Mouse (Mus musculus) liver, embryonic 16.5 days (tissue): ENCODE measurements around the gene Nfe2l1. TPM values are rescaled to one million over a fixed set of nuclear protein-coding genes. Genes with fewer than 3 reads are reported as not detected.

Source experiments
- ATAC-seq: fragments of 200-750 bp; cut with Nextera tagmentation; 2 replicates; pipeline ENCODE4 v1.8.0; 2017; ENCODE audit warnings: low read depth, mild to moderate bottlenecking, moderate number of reproducible peaks, moderate library complexity
- H3K27ac ChIP-seq: fragments of 300-500 bp; sonication (generic); 2 replicates; pipeline ENCODE4 v1.5.1; 2014; ENCODE audit warnings: mild to moderate bottlenecking, low read length
- H3K27me3 ChIP-seq: fragments of 300-500 bp; sonication (generic); 2 replicates; pipeline ENCODE4 v1.6.1; 2014; ENCODE audit warnings: low read depth, low read length, mixed read lengths; ENCODE audit not compliant: control insufficient read depth, insufficient read depth
- H3K36me3 ChIP-seq: fragments of 300-500 bp; sonication (generic); 2 replicates; pipeline ENCODE4 v1.6.1; 2014; ENCODE audit warnings: mild to moderate bottlenecking; ENCODE audit not compliant: control insufficient read depth, insufficient read depth
- H3K4me1 ChIP-seq: fragments of 300-500 bp; sonication (generic); 2 replicates; pipeline ENCODE4 v1.6.1; 2014; ENCODE audit warnings: low read depth, low read length, mixed read lengths; ENCODE audit not compliant: control insufficient read depth
- H3K4me2 ChIP-seq: fragments of 300-500 bp; sonication (generic); 2 replicates; pipeline ENCODE4 v1.6.1; 2014; ENCODE audit warnings: low read depth, low read length, mixed read lengths
- H3K4me3 ChIP-seq: fragments of 300-500 bp; sonication (generic); 2 replicates; pipeline ENCODE4 v1.5.1; 2014; ENCODE audit warnings: low read depth, mild to moderate bottlenecking, low read length
- H3K9ac ChIP-seq: fragments of 300-500 bp; sonication (generic); 2 replicates; pipeline ENCODE4 v1.6.1; 2014; ENCODE audit warnings: low read depth, low read length
- H3K9me3 ChIP-seq: fragments of 300-500 bp; sonication (generic); replicated peaks from 2 replicates; pipeline ENCODE4 v1.6.1; 2016; ENCODE audit warnings: low read length; ENCODE audit not compliant: control insufficient read depth
- WGBS: fragments of 180-500 bp; shearing (Covaris S2); extraction: QIAGEN DNeasy Blood & Tissue Kit; methylation state at CpG from one replicate; pipeline ENCODE4 v1.1.7; 2014; ENCODE audit not compliant: insufficient replicate concordance; 5-methylcytosine and 5-hydroxymethylcytosine counted together
- polyA plus RNA-seq: library from polyadenylated mRNA; unstranded; fragments of >200 nt; fragmentation: Nextera tagmentation; extraction: Ambion mirVana; gene quantifications from 2 replicates; pipeline ENCODE4 v1.2.1, GENCODE M21; 2015

The Nfe2l1 gene
- polyA plus RNA-seq, result 19.7 and 20.1 TPM in 2 replicates

DNA sequence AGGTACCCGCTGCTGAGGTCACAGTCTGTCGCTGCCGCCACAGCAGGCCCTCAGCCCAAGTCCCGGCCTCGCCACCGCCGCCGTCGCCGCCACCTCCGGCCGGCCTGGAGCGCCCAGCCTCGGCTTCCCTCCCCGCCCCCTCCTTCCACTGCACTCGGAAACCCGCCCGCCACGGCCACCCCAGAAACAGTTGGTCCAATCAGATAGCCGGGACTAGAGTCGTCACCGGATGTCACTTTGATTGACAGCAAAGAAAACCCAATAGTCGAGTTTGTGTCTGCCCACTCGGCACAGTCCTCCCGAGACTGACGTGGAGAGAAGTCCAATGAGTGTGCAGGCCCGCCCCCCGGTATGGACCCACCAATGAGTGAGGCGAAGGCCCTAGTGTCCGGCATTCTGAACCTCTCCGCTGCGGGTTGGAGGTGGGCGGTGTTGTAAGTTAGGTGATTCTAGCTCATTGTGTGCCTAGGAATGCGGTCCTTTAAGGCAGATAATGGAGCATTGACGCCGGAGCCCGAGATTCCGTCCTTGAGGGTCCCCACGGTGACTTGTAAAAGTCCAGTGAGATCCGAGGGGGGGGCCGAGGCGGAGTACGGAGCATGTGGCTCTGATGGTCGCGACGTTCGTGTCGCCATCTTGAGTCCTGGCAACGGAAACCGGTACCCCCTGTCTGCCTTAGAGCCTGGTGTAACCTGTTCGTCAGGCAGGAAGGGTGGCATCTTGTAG lies at the start of gene Nfe2l1:
Nfe2l1 (minus strand) TSS at position 156 of the 726 bp plus-strand sequence.
- peaks cover 44% of the 10 kb centered on the region for H3K4me1 ChIP-seq
- peak within 1 kb of the TSS; percentile 97 for H3K9ac ChIP-seq
- H3K27me3 ChIP-seq, result no peaks in the 10 kb centered on the region
- H3K4me3 ChIP-seq, result peak within 1 kb of the TSS; percentile 99
- H3K9me3 ChIP-seq, result no peaks in the 10 kb centered on the region
- peaks cover 5% of the 10 kb centered on the region for H3K36me3 ChIP-seq
- ATAC-seq, result peak; percentile 96
- under 1% methylated on average over 51 of the region's 51 CpGs for WGBS
- H3K27ac ChIP-seq, result peak within 1 kb of the TSS; percentile 99
- H3K4me2 ChIP-seq, result peak within 1 kb of the TSS; percentile 84

GRCm38 (mm10) chr11:96879359-96879758 lies 49.6 kb upstream of the Nfe2l1 start:
- H3K27ac ChIP-seq, result no peak overlapping the region
- WGBS, result 19% methylated on average over 7 of the region's 7 CpGs
- H3K4me2 ChIP-seq, result no peak overlapping the region
- no peaks in the 10 kb centered on the region for H3K36me3 ChIP-seq
- no peak for ATAC-seq
- no peaks in the 10 kb centered on the region for H3K9me3 ChIP-seq
- H3K4me3 ChIP-seq, result no peak overlapping the region
- H3K27me3 ChIP-seq, result peaks cover 33% of the 10 kb centered on the region
- H3K9ac ChIP-seq, result no peak overlapping the region
- H3K4me1 ChIP-seq, result peaks cover 3% of the 10 kb centered on the region

DNA sequence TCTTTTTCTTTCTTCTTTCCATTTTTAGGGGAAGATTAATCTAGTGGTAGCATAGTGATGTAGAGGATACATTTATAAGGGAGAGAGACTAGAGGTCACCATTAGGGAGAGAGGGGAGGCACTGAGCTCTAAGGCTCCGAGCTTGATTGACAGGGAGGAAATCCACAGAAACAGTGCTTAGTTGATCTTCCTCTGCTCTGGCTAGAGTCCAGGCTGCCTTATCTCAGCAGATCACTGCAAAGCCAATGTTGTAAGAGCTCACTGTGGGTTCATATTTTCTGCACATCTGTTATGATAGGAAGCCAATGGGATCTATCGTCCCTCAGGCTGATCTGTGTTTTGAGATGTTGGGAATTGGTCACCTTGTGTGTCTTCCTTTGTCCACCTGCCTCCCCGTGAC lies 48.9 kb upstream of the Nfe2l1 start:
- ATAC-seq, result peak; percentile 30; the same call in 1 of the 2 replicates
- 6% methylated on average over 3 of the region's 3 CpGs for WGBS
- Histone ChIP-seq H3K4me2 (no peak overlapping the region), H3K36me3 (no peaks in the 10 kb centered on the region), H3K9ac (no peak overlapping the region), H3K4me1 (peaks cover 3% of the 10 kb centered on the region), H3K9me3 (no peaks in the 10 kb centered on the region), H3K27ac (no peak overlapping the region), H3K27me3 (peaks cover 39% of the 10 kb centered on the region), H3K4me3 (no peak overlapping the region)

GRCm38 (mm10) chr11:96877071-96877470 lies 47.3 kb upstream of the Nfe2l1 start:
- H3K4me3 ChIP-seq, result no peak overlapping the region
- 32% methylated on average over 4 of the region's 4 CpGs for WGBS
- peaks cover 56% of the 10 kb centered on the region for H3K27me3 ChIP-seq
- no peak overlapping the region for H3K27ac ChIP-seq
- ATAC-seq, result no peak
- H3K36me3 ChIP-seq, result no peaks in the 10 kb centered on the region
- no peak overlapping the region for H3K4me2 ChIP-seq
- no peaks in the 10 kb centered on the region for H3K9me3 ChIP-seq
- no peak overlapping the region for H3K9ac ChIP-seq
- peaks cover 3% of the 10 kb centered on the region for H3K4me1 ChIP-seq

- H3K9ac ChIP-seq, result no peak overlapping the region
- H3K4me3 ChIP-seq, result no peak overlapping the region
- peaks cover 56% of the 10 kb centered on the region for H3K27me3 ChIP-seq
- H3K36me3 ChIP-seq, result no peaks in the 10 kb centered on the region
- H3K4me1 ChIP-seq, result peaks cover 3% of the 10 kb centered on the region
- no peaks in the 10 kb centered on the region for H3K9me3 ChIP-seq
- no peak for ATAC-seq
- H3K4me2 ChIP-seq, result no peak overlapping the region
- no peak overlapping the region for H3K27ac ChIP-seq
- 25% methylated on average over 13 of the region's 13 CpGs for WGBS
Observed at GRCm38 (mm10) chr11:96876300-96877040, 46.7 kb upstream of the Nfe2l1 start.

- no peaks in the 10 kb centered on the region for H3K9me3 ChIP-seq
- ATAC-seq, result no peak
- 0 out of 2 replicates have a peak overlapping the region, but pooled peaks have one; percentile 20 for H3K4me3 ChIP-seq
- H3K36me3 ChIP-seq, result no peaks in the 10 kb centered on the region
- no peak overlapping the region for H3K27ac ChIP-seq
- peak overlapping the region; percentile 43; the same call in 1 of the 2 replicates for H3K4me2 ChIP-seq
- H3K4me1 ChIP-seq, result peaks cover 3% of the 10 kb centered on the region
- H3K9ac ChIP-seq, result no peak overlapping the region
- H3K27me3 ChIP-seq, result peaks cover 56% of the 10 kb centered on the region
- WGBS, result 1% methylated on average over 35 of the region's 35 CpGs
Observed at GRCm38 (mm10) chr11:96875745-96876144, 46.0 kb upstream of the Nfe2l1 start.

- 23% methylated on average over 4 of the region's 4 CpGs for WGBS
- no peaks in the 10 kb centered on the region for H3K36me3 ChIP-seq
Observed at GRCm38 (mm10) chr11:96875270-96875669, 45.5 kb upstream of the Nfe2l1 start.

GRCm38 (mm10) chr11:96873601-96874140 lies 43.9 kb upstream of the Nfe2l1 start:
- ATAC-seq, result no peak
- no peaks in the 10 kb centered on the region for H3K4me1 ChIP-seq
- no peak overlapping the region for H3K9ac ChIP-seq
- no peaks in the 10 kb centered on the region for H3K36me3 ChIP-seq
- 38% methylated on average over 11 of the region's 11 CpGs for WGBS
- H3K27me3 ChIP-seq, result peaks cover 56% of the 10 kb centered on the region
- no peak overlapping the region for H3K4me3 ChIP-seq
- H3K9me3 ChIP-seq, result no peaks in the 10 kb centered on the region
- no peak overlapping the region for H3K4me2 ChIP-seq
- no peak overlapping the region for H3K27ac ChIP-seq

More at GRCm38 (mm10) chr11:96875270-96875669, 45.5 kb upstream of the Nfe2l1 start:
- H3K9me3 ChIP-seq, result no peaks in the 10 kb centered on the region
- H3K27me3 ChIP-seq, result peaks cover 56% of the 10 kb centered on the region
- ATAC-seq, result no peak
- H3K4me3 ChIP-seq, result no peak overlapping the region
- no peak overlapping the region for H3K9ac ChIP-seq
- H3K4me2 ChIP-seq, result no peak overlapping the region
- H3K27ac ChIP-seq, result no peak overlapping the region
- H3K4me1 ChIP-seq, result peaks cover 3% of the 10 kb centered on the region
